Mouse (Mus musculus) effector memory CD4-positive, alpha-beta T cell, adult 5 months (primary cell): ENCODE results near the gene Sox30. TPM values are rescaled to one million over a fixed set of nuclear protein-coding genes. Genes with fewer than 3 reads are reported as not detected.

Experiments
- polyA plus RNA-seq: library from polyadenylated mRNA; unstranded; fragments of 100-300 nt; shearing (Covaris generic); gene quantifications from one replicate; pipeline ENCODE4 v1.2.1, GENCODE M21; 2017

The Sox30 gene
- polyA plus RNA-seq, result 0.12 TPM

DNA sequence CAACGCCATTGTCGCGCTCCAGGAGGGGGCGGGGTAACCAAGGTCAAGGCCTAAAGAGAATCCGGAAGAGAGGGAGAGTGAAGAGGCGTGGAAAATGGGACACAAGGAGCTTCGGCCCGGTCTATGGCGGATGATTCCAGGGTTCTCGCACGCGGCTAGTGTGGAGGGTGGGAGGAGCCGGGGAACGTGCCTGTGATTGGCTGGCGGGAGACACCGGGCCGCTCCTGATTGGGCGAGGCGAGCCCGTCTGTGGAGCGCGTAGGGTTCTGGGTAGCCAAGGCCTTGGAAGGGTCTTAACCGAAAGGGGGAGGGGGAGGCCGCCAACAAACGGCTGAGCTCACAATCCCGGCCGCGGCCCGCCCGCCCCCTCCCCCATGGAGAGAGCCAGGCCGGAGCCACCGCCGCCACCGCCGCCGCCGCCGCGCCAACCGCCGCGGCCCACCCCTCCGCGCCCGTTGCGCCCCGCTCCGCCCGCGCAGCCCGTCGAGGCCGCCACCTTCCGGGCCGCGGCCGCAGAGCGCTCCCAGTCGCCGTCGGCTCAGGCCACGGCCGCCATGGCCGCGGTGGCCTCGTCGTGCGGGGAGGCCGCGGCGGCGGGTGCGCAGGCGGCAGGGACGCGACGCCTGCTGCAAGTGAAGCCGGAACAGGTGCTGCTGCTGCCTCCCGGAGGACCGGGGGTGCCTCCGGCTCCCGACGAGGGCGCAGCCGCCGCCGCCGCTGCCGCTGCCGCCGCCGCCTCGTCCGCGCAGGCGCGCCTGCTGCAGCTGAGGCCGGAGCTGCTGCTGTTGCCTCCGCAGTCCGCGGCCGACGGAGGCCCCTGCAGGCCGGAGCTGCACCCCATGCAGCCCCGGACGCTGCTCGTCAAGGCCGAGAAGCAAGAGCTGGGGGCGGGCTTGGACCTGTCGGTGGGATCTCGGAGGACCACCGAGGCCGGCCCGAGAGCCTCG lies at the start of gene Sox30:
Gene Sox30, plus strand, starts transcription at position 365 of the 947 bp plus-strand sequence.

GRCm38 (mm10) chr11:45944643-45945156 lies 35.4 kb upstream of the Sox30 start, which contains the start of gene Lsm11:
Gene Lsm11 (minus strand): TSS chr11:45944935.

DNA sequence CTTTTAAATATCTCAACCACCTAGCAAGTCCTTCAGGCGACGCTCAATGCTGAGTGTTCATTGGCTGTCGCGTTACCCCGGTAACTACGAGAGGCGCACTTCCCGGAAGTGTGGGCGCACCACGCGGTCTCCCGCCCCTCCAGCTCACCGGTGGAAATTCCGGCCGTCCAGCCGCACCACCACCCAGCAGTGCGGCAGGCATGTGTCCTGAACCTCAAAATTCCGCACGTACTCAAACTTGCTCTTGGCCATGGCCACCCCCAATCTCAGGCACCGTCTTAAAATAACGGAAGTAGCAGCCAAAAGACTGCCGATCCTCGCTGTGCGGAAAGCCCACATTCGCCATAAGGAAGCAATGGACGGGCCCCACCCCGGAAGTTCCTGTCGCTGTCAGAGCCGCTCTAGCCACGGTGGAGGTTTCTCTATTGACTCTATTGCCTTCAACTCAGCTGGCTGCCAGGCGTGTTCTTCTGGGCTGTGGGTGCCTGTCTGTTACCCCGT lies 24.9 kb upstream of the Sox30 start, which contains the start of gene Thg1l:
Gene Thg1l, minus strand, starts transcription at position 368 of the 501 bp plus-strand sequence.

GRCm38 (mm10) chr11:46052105-46052659 lies 72.1 kb downstream of the Sox30 start, which contains the start of gene Gm12166:
Gene Gm12166 (minus strand): TSS chr11:46052321.

GRCm38 (mm10) chr11:46055896-46056769 lies 76.0 kb downstream of the Sox30 start, which contains the start of gene Adam19:
Gene Adam19 (plus strand): TSS chr11:46055992.

Other genes with a start within 250 kb of the Sox30 start
- gene Clint1, start 128.3 kb upstream of the Sox30 start, polyA plus RNA-seq, result 302 TPM
- 6.8 TPM for gene Lsm11, start 35.4 kb upstream of the Sox30 start, polyA plus RNA-seq
- 4.6 TPM for gene Thg1l, start 24.8 kb upstream of the Sox30 start, polyA plus RNA-seq
- gene Gm12166, start 72.0 kb downstream of the Sox30 start, polyA plus RNA-seq, result 13.5 TPM
- 24.9 TPM for gene Adam19, start 75.7 kb downstream of the Sox30 start, polyA plus RNA-seq
- gene Nipal4, start 186.2 kb downstream of the Sox30 start, polyA plus RNA-seq, result not detected